Mouse (Mus musculus): ENCODE data around the gene Arhgap19. TPM values are rescaled to one million over a fixed set of nuclear protein-coding genes. Genes with fewer than 3 reads are reported as not detected.

Gene Arhgap19
- polyA plus RNA-seq, 1 experiment from 2014 or later = 10.6 TPM

DNA sequence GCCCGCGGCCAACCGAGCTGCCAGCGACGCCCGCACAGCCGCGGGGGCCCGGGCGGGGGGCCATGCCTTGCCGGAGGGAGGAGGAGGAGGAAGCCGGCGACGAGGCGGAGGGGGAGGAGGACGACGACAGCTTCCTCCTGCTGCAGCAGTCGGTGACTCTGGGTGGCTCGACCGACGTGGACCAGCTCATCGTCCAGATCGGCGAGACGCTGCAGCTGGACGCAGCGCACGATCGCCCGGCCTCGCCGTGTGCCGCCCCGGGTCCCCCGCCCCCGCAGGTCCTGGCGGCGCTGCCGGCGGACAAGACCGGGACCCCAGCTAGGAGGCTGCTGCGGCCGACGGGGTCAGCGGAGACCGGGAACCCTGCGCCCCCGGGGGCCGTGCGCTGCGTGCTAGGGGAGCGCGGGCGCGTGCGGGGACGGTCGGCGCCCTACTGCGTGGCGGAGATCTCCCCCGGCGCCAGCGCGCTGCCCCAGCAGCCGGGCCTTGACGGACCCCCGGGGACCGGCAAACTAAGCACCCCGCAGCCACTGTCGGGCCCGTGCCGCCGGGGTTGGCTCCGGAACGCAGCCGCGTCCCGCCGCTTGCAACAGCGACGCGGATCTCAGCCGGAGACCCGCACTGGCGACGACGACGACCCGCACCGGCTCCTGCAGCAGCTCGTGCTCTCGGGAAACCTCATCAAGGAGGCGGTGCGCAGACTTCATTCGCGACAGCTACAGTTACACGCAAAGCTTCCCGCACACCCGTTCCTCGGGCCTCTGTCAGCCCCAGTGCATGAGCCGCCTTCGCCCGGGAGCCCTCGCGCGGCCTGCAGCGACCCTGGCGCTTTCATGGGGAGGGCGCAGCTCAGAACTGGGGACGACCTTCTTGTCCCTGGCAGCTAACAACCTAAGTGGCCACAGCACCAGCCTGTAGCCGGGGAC, 28.5 kb upstream of the Arhgap19 start:
- peak overlapping the region; percentile 84 for H3K4me2 ChIP-seq (replicated peaks)
- H3K27me3 ChIP-seq = no peaks in the 10 kb centered on the region
- H3K4me3 ChIP-seq = peak overlapping the region; percentile 72
- H3K27ac ChIP-seq (replicated peaks) = peak overlapping the region; percentile 98
- under 1% methylated on average over 99 of the region's 112 CpGs for WGBS
- peak overlapping the region; percentile 74 for H3K9ac ChIP-seq (replicated peaks)
- no peaks in the 10 kb centered on the region for H3K9me3 ChIP-seq
- ATAC-seq (replicated peaks) = peak; percentile 69
- H3K4me1 ChIP-seq = peaks cover 33% of the 10 kb centered on the region
- H3K36me3 ChIP-seq = no peaks in the 10 kb centered on the region

DNA sequence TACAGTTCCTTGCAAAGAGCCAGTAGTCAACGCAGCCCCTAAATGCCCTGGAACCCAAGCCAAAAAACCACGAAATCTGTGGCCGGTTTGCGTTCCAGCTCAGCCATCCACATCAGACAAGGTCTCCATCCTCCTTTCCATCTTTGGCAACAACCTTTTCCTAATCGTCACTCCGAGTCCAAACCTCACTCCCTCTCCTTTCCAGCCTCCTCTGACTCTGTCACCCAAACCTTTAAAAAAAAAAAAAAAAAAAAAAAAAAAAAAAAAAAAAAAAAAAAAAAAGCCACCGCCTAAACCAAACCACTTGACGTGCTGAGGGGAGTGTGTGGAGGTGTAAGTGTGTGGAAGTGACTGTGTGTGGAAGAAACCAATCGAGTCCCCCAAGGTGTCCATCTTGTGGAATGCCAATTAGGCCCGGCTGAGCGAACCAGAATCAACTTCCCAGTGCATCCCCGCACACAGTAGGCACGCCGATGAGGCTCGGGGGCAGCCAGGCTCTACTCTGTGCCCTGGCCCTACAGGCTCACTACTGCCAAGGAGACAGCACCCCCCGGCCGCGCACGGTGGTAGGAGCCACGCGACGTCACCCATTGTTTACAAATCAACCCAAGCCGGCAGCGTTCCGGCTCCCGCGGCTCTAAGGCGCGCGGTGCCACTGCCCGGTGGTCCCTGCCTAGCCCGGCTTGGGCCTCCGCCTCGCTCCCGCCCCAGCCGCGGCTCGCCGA, 27.7 kb upstream of the Arhgap19 start, which contains the start of gene Frat1:
Gene Frat1 (plus strand): TSS at position 590 of the 725 bp plus-strand sequence.
- H3K27me3 ChIP-seq = no peaks in the 10 kb centered on the region
- H3K36me3 ChIP-seq = no peaks in the 10 kb centered on the region
- peak within 1 kb of the TSS; percentile 84 for H3K4me2 ChIP-seq (replicated peaks)
- H3K4me3 ChIP-seq = peak within 1 kb of the TSS; percentile 72
- ATAC-seq (replicated peaks) = peak; percentile 95
- under 1% methylated on average over 39 of the region's 39 CpGs for WGBS
- H3K4me1 ChIP-seq = peaks cover 27% of the 10 kb centered on the region
- no peaks in the 10 kb centered on the region for H3K9me3 ChIP-seq
- H3K27ac ChIP-seq (replicated peaks) = peak within 1 kb of the TSS; percentile 98
- H3K9ac ChIP-seq (replicated peaks) = peak within 1 kb of the TSS; percentile 74

DNA sequence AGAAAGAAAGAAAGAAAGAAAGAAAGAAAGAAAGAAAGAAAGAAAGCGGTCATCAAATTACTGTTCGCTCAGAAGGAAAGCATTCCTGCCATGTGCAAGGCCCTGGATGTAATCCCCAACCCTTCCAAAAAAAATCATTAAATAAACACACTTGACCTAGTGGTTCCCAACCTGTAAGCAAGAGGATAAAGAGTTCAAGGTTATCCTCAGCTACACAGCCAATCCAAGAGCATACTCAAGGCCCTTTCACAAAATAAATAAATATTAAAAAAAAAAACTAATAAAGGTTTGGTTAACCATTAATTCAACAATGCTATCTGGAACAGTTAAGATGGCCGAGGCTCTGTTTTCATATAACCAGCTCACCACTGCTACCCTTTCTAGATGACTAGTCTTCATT, 27.1 kb upstream of the Arhgap19 start:
- Histone ChIP-seq H3K36me3 (no peaks in the 10 kb centered on the region), H3K4me1 (peaks cover 27% of the 10 kb centered on the region), H3K9me3 (no peaks in the 10 kb centered on the region), H3K27ac (replicated peaks) (peak overlapping the region; percentile 98), H3K4me2 (replicated peaks) (peak overlapping the region; percentile 84), H3K27me3 (no peaks in the 10 kb centered on the region), H3K4me3 (peak overlapping the region; percentile 72), H3K9ac (replicated peaks) (peak overlapping the region; percentile 74)
- no peak for ATAC-seq (replicated peaks)
- WGBS = 67% methylated on average over 3 of the region's 3 CpGs

GRCm38 (mm10) chr19:41826529-41826928, 24.7 kb upstream of the Arhgap19 start:
- no peak overlapping the region for H3K4me2 ChIP-seq (replicated peaks)
- no peak overlapping the region for H3K4me3 ChIP-seq
- H3K36me3 ChIP-seq = no peaks in the 10 kb centered on the region
- 64% methylated on average over 3 of the region's 3 CpGs for WGBS
- no peaks in the 10 kb centered on the region for H3K27me3 ChIP-seq
- no peak overlapping the region for H3K27ac ChIP-seq (replicated peaks)
- H3K9ac ChIP-seq (replicated peaks) = no peak overlapping the region
- peaks cover 4% of the 10 kb centered on the region for H3K4me1 ChIP-seq
- no peak for ATAC-seq (replicated peaks)
- H3K9me3 ChIP-seq = no peaks in the 10 kb centered on the region

DNA sequence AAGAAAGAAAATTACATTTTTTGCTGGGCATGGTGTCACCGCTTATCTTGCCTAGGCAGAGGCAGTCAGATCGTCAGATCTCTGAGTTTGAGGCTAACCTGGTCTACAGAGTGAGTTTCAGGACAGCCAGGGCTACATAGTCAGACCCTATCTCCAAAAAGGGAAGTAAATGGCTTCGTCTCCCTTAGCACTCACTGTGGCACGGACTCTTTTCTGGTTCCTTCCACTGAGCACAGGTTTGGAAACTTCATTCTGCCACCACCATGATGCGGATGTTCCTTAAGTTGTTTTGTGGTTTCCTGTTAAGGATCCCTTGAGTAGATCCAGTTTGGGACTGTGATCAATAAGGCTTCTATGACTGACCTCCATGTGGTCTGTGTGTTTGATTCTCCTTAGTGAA, 23.1 kb upstream of the Arhgap19 start:
- Histone ChIP-seq H3K4me3 (no peak overlapping the region), H3K36me3 (no peaks in the 10 kb centered on the region), H3K9ac (replicated peaks) (no peak overlapping the region), H3K27me3 (no peaks in the 10 kb centered on the region), H3K9me3 (no peaks in the 10 kb centered on the region), H3K4me2 (replicated peaks) (no peak overlapping the region), H3K27ac (replicated peaks) (no peak overlapping the region), H3K4me1 (no peaks in the 10 kb centered on the region; the same call in 1 of the 2 replicates)
- WGBS = 88% methylated on average over 5 of the region's 5 CpGs
- no peak for ATAC-seq (replicated peaks)

GRCm38 (mm10) chr19:41822589-41822988, 20.7 kb upstream of the Arhgap19 start:
- 84% methylated on average over 1 of the region's 1 CpGs for WGBS
- H3K36me3 ChIP-seq = no peaks in the 10 kb centered on the region
- H3K4me2 ChIP-seq (replicated peaks) = no peak overlapping the region
- H3K9me3 ChIP-seq = no peaks in the 10 kb centered on the region
- no peak for ATAC-seq (replicated peaks)
- H3K9ac ChIP-seq (replicated peaks) = no peak overlapping the region
- H3K4me1 ChIP-seq = no peaks in the 10 kb centered on the region
- H3K4me3 ChIP-seq = no peak overlapping the region
- H3K27me3 ChIP-seq = no peaks in the 10 kb centered on the region
- H3K27ac ChIP-seq (replicated peaks) = no peak overlapping the region

DNA sequence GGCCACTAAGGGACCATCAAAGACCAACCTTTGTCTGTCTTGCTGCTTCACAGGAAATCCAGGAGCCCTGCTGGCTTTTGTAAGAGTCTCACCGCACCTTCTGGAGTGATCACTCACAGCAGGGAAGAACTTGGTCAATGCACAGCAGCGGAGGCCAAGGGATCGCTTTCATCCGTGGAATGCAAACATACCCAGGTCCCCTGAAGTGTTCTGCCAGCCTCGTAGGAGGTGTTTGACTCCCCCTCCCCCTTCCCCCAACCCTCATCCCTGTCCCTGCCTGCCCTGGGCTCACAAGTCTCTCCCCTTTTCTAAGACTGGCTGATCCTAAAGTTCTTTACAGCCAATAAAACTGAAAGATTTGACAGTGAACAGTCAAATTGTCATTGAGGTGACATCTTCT, 19.6 kb upstream of the Arhgap19 start:
- no peaks in the 10 kb centered on the region for H3K9me3 ChIP-seq
- H3K27me3 ChIP-seq = no peaks in the 10 kb centered on the region
- no peak overlapping the region for H3K27ac ChIP-seq (replicated peaks)
- no peak overlapping the region for H3K9ac ChIP-seq (replicated peaks)
- ATAC-seq (replicated peaks) = no peak
- H3K4me1 ChIP-seq = no peaks in the 10 kb centered on the region
- no peaks in the 10 kb centered on the region for H3K36me3 ChIP-seq
- WGBS = 10% methylated on average over 5 of the region's 5 CpGs
- H3K4me3 ChIP-seq = no peak overlapping the region
- no peak overlapping the region for H3K4me2 ChIP-seq (replicated peaks)

- Histone ChIP-seq H3K9me3 (no peaks in the 10 kb centered on the region), H3K36me3 (no peaks in the 10 kb centered on the region), H3K4me3 (no peak overlapping the region), H3K4me1 (no peaks in the 10 kb centered on the region), H3K27me3 (no peaks in the 10 kb centered on the region), H3K4me2 (replicated peaks) (no peak overlapping the region), H3K9ac (replicated peaks) (no peak overlapping the region), H3K27ac (replicated peaks) (no peak overlapping the region)
- ATAC-seq (replicated peaks) = no peak
- 86% methylated on average over 4 of the region's 4 CpGs for WGBS
These were observed 16.9 kb upstream of the Arhgap19 start for GRCm38 (mm10) chr19:41818749-41819148.

DNA sequence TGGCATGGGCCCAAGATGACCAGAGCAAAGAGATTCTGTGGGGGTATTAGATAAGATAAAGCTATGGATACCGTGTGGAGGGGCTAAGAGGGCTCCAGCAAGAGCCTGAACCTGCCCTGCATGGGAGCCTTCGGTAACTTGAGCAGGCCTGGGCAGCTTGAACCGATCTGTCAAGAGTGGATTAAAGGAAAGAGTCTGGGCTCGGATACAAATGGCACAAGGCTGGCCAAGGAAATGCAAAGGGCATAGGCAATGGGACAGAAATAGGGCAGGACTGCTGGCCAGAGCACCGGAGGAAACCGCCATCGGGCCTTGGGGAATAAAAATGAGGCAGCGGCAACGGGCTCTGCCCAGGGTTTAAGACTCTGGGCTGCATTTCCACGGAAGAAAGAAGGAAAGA, 15.5 kb upstream of the Arhgap19 start:
- no peak for ATAC-seq (replicated peaks)
- Histone ChIP-seq H3K4me1 (no peaks in the 10 kb centered on the region), H3K9ac (replicated peaks) (no peak overlapping the region), H3K9me3 (no peaks in the 10 kb centered on the region), H3K4me3 (no peak overlapping the region), H3K27me3 (no peaks in the 10 kb centered on the region), H3K27ac (replicated peaks) (no peak overlapping the region), H3K4me2 (replicated peaks) (no peak overlapping the region), H3K36me3 (no peaks in the 10 kb centered on the region)
- 58% methylated on average over 10 of the region's 10 CpGs for WGBS

DNA sequence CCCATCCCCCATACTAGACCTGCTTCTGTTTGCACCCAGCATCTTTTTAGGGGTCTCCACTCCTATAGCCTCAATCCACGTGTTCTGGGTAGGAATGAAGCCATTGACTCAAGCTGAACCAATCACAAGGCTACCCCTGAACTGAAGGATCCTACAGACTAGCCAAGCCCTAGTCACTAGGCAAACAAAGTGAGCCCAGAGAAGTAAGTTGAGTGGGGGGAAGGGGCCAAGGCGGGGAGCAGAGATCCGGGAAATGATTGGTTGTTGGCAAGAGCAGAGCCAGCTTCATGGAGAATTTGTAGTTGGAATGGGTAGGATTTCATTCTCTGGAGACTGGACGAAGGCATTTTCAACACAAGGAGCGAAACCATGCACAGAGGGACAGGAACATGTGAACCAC, 15.1 kb upstream of the Arhgap19 start:
- Histone ChIP-seq H3K36me3 (no peaks in the 10 kb centered on the region), H3K4me2 (replicated peaks) (no peak overlapping the region), H3K4me1 (no peaks in the 10 kb centered on the region), H3K9ac (replicated peaks) (no peak overlapping the region), H3K9me3 (no peaks in the 10 kb centered on the region), H3K27ac (replicated peaks) (no peak overlapping the region), H3K27me3 (no peaks in the 10 kb centered on the region), H3K4me3 (no peak overlapping the region)
- 69% methylated on average over 5 of the region's 5 CpGs for WGBS
- no peak for ATAC-seq (replicated peaks)

GRCm38 (mm10) chr19:41816410-41816809, 14.6 kb upstream of the Arhgap19 start:
- Histone ChIP-seq H3K4me2 (replicated peaks) (no peak overlapping the region), H3K27me3 (no peaks in the 10 kb centered on the region), H3K36me3 (no peaks in the 10 kb centered on the region), H3K9me3 (no peaks in the 10 kb centered on the region), H3K9ac (replicated peaks) (no peak overlapping the region), H3K4me3 (no peak overlapping the region), H3K27ac (replicated peaks) (no peak overlapping the region), H3K4me1 (no peaks in the 10 kb centered on the region)
- no peak for ATAC-seq (replicated peaks)
- 80% methylated on average over 5 of the region's 5 CpGs for WGBS

- no peaks in the 10 kb centered on the region for H3K4me1 ChIP-seq
- H3K27me3 ChIP-seq = no peaks in the 10 kb centered on the region
- H3K9me3 ChIP-seq = no peaks in the 10 kb centered on the region
- no peak overlapping the region for H3K9ac ChIP-seq (replicated peaks)
- H3K4me2 ChIP-seq (replicated peaks) = no peak overlapping the region
- H3K27ac ChIP-seq (replicated peaks) = no peak overlapping the region
- 91% methylated on average over 4 of the region's 4 CpGs for WGBS
- H3K4me3 ChIP-seq = no peak overlapping the region
- ATAC-seq (replicated peaks) = no peak
- H3K36me3 ChIP-seq = no peaks in the 10 kb centered on the region
These were observed 11.5 kb upstream of the Arhgap19 start for GRCm38 (mm10) chr19:41813374-41813773.
